Mouse (Mus musculus): ENCODE results near the gene S100a6. TPM values are rescaled to one million over a fixed set of nuclear protein-coding genes. Genes with fewer than 3 reads are reported as not detected.

The S100a6 gene
- polyA plus RNA-seq, 1 experiment from 2014 or later: 18.4 TPM

GRCm38 (mm10) chr3:90603623-90604022 is 9.1 kb upstream of the S100a6 start, which contains the start of gene S100a4:
Gene S100a4, plus strand, starts transcription at chr3:90603771.
- WGBS: 64% methylated on average over 3 of the region's 3 CpGs
- H3K27ac ChIP-seq: no peak within 1 kb of the TSS
- ATAC-seq (replicated peaks): no peak

GRCm38 (mm10) chr3:90604416-90604815 is 8.3 kb upstream of the S100a6 start:
- 0 out of 2 replicates have a peak, but pooled peaks have one; percentile 14 for ATAC-seq (replicated peaks)
- H3K36me3 ChIP-seq (replicated peaks): no peaks in the 10 kb centered on the region
- no peak overlapping the region for H3K4me3 ChIP-seq
- 64% methylated on average over 4 of the region's 4 CpGs for WGBS
- no peaks in the 10 kb centered on the region for H3K9me3 ChIP-seq
- no peak overlapping the region for H3K9ac ChIP-seq
- H3K4me2 ChIP-seq: no peak overlapping the region
- H3K27ac ChIP-seq: no peak overlapping the region
- H3K27me3 ChIP-seq (replicated peaks): no peaks in the 10 kb centered on the region
- no peaks in the 10 kb centered on the region for H3K4me1 ChIP-seq

More at GRCm38 (mm10) chr3:90603623-90604022, 9.1 kb upstream of the S100a6 start, which contains the start of gene S100a4:
- Histone ChIP-seq H3K4me1 (no peaks in the 10 kb centered on the region), H3K4me2 (no peak within 1 kb of the TSS), H3K36me3 (replicated peaks) (no peaks in the 10 kb centered on the region), H3K9ac (no peak within 1 kb of the TSS), H3K27me3 (replicated peaks) (no peaks in the 10 kb centered on the region), H3K4me3 (no peak within 1 kb of the TSS), H3K9me3 (no peaks in the 10 kb centered on the region)

GRCm38 (mm10) chr3:90605049-90605448 is 7.6 kb upstream of the S100a6 start:
- no peak for ATAC-seq (replicated peaks)
- H3K4me1 ChIP-seq: no peaks in the 10 kb centered on the region
- H3K27me3 ChIP-seq (replicated peaks): no peaks in the 10 kb centered on the region
- H3K36me3 ChIP-seq (replicated peaks): no peaks in the 10 kb centered on the region
- no peak overlapping the region for H3K9ac ChIP-seq
- H3K4me3 ChIP-seq: no peak overlapping the region
- 83% methylated on average over 3 of the region's 3 CpGs for WGBS
- H3K9me3 ChIP-seq: no peaks in the 10 kb centered on the region
- no peak overlapping the region for H3K4me2 ChIP-seq
- no peak overlapping the region for H3K27ac ChIP-seq

GRCm38 (mm10) chr3:90605736-90606135 is 6.9 kb upstream of the S100a6 start:
- no peaks in the 10 kb centered on the region for H3K9me3 ChIP-seq
- no peaks in the 10 kb centered on the region for H3K4me1 ChIP-seq
- H3K4me3 ChIP-seq: no peak overlapping the region
- H3K27me3 ChIP-seq (replicated peaks): no peaks in the 10 kb centered on the region
- no peaks in the 10 kb centered on the region for H3K36me3 ChIP-seq (replicated peaks)
- ATAC-seq (replicated peaks): no peak
- no peak overlapping the region for H3K4me2 ChIP-seq
- H3K27ac ChIP-seq: no peak overlapping the region
- H3K9ac ChIP-seq: no peak overlapping the region
- 87% methylated on average over 2 of the region's 2 CpGs for WGBS

GRCm38 (mm10) chr3:90606185-90606584 is 6.5 kb upstream of the S100a6 start:
- no peaks in the 10 kb centered on the region for H3K9me3 ChIP-seq
- H3K4me2 ChIP-seq: no peak overlapping the region
- no peaks in the 10 kb centered on the region for H3K4me1 ChIP-seq
- no peak overlapping the region for H3K9ac ChIP-seq
- no peak overlapping the region for H3K27ac ChIP-seq
- H3K36me3 ChIP-seq (replicated peaks): no peaks in the 10 kb centered on the region
- no peak overlapping the region for H3K4me3 ChIP-seq
- ATAC-seq (replicated peaks): no peak
- H3K27me3 ChIP-seq (replicated peaks): no peaks in the 10 kb centered on the region
- 90% methylated on average over 6 of the region's 6 CpGs for WGBS

- Histone ChIP-seq H3K4me2 (no peak overlapping the region), H3K9me3 (no peaks in the 10 kb centered on the region), H3K4me3 (no peak overlapping the region), H3K4me1 (no peaks in the 10 kb centered on the region), H3K36me3 (replicated peaks) (no peaks in the 10 kb centered on the region), H3K27me3 (replicated peaks) (no peaks in the 10 kb centered on the region), H3K9ac (no peak overlapping the region), H3K27ac (no peak overlapping the region)
- WGBS: 90% methylated on average over 3 of the region's 3 CpGs
- ATAC-seq (replicated peaks): no peak
Measured at GRCm38 (mm10) chr3:90607361-90607760, 5.3 kb upstream of the S100a6 start.

GRCm38 (mm10) chr3:90608223-90608622 is 4.5 kb upstream of the S100a6 start, which contains the start of gene S100a5:
Gene S100a5, plus strand, starts transcription at chr3:90608523.
- no peak for ATAC-seq (replicated peaks)
- 65% methylated on average over 3 of the region's 3 CpGs for WGBS

GRCm38 (mm10) chr3:90609102-90609501 is 3.6 kb upstream of the S100a6 start:
- no peaks in the 10 kb centered on the region for H3K9me3 ChIP-seq
- no peak for ATAC-seq (replicated peaks)
- peaks cover 4% of the 10 kb centered on the region for H3K27me3 ChIP-seq (replicated peaks)
- H3K4me2 ChIP-seq: no peak overlapping the region
- no peak overlapping the region for H3K9ac ChIP-seq
- no peak overlapping the region for H3K27ac ChIP-seq
- no peak overlapping the region for H3K4me3 ChIP-seq
- peaks cover 7% of the 10 kb centered on the region for H3K4me1 ChIP-seq
- no peaks in the 10 kb centered on the region for H3K36me3 ChIP-seq (replicated peaks)

More at GRCm38 (mm10) chr3:90608223-90608622, 4.5 kb upstream of the S100a6 start, which contains the start of gene S100a5:
- no peaks in the 10 kb centered on the region for H3K9me3 ChIP-seq
- no peak within 1 kb of the TSS for H3K4me2 ChIP-seq
- H3K36me3 ChIP-seq (replicated peaks): no peaks in the 10 kb centered on the region
- no peak within 1 kb of the TSS for H3K4me3 ChIP-seq
- peaks cover under 1% of the 10 kb centered on the region for H3K27me3 ChIP-seq (replicated peaks)
- no peak within 1 kb of the TSS for H3K27ac ChIP-seq
- peaks cover 7% of the 10 kb centered on the region for H3K4me1 ChIP-seq
- H3K9ac ChIP-seq: no peak within 1 kb of the TSS

- Histone ChIP-seq H3K9ac (no peak overlapping the region), H3K4me1 (peaks cover 7% of the 10 kb centered on the region), H3K27me3 (replicated peaks) (peaks cover 4% of the 10 kb centered on the region), H3K36me3 (replicated peaks) (no peaks in the 10 kb centered on the region), H3K4me2 (no peak overlapping the region), H3K9me3 (no peaks in the 10 kb centered on the region), H3K4me3 (no peak overlapping the region), H3K27ac (no peak overlapping the region)
- WGBS: 91% methylated on average over 3 of the region's 3 CpGs
- no peak for ATAC-seq (replicated peaks)
Measured at GRCm38 (mm10) chr3:90611494-90611893, 1.2 kb upstream of the S100a6 start.

- Histone ChIP-seq H3K4me3 (no peak overlapping the region), H3K36me3 (replicated peaks) (no peaks in the 10 kb centered on the region), H3K27ac (no peak overlapping the region), H3K4me1 (peaks cover 7% of the 10 kb centered on the region), H3K27me3 (replicated peaks) (peaks cover 4% of the 10 kb centered on the region), H3K4me2 (no peak overlapping the region), H3K9me3 (no peaks in the 10 kb centered on the region), H3K9ac (no peak overlapping the region)
- ATAC-seq (replicated peaks): no peak
- WGBS: 69% methylated on average over 4 of the region's 4 CpGs
Measured at GRCm38 (mm10) chr3:90612061-90612460, 621 bp upstream of the S100a6 start.

GRCm38 (mm10) chr3:90613461-90614147 is 922 bp downstream of the S100a6 start:
- Histone ChIP-seq H3K36me3 (replicated peaks) (no peaks in the 10 kb centered on the region), H3K4me3 (no peak overlapping the region), H3K27ac (no peak overlapping the region), H3K9ac (no peak overlapping the region), H3K9me3 (no peaks in the 10 kb centered on the region), H3K27me3 (replicated peaks) (peaks cover 4% of the 10 kb centered on the region), H3K4me1 (peaks cover 7% of the 10 kb centered on the region), H3K4me2 (peak overlapping the region; percentile 61; the same call in 1 of the 2 replicates)
- WGBS: 68% methylated on average over 7 of the region's 7 CpGs
- no peak for ATAC-seq (replicated peaks)

- H3K27ac ChIP-seq: no peak overlapping the region
- no peak overlapping the region for H3K4me2 ChIP-seq
- H3K4me3 ChIP-seq: no peak overlapping the region
- 86% methylated on average over 6 of the region's 6 CpGs for WGBS
- H3K36me3 ChIP-seq (replicated peaks): no peaks in the 10 kb centered on the region
- no peak overlapping the region for H3K9ac ChIP-seq
- H3K27me3 ChIP-seq (replicated peaks): peaks cover 4% of the 10 kb centered on the region
- peaks cover 7% of the 10 kb centered on the region for H3K4me1 ChIP-seq
- H3K9me3 ChIP-seq: no peaks in the 10 kb centered on the region
- ATAC-seq (replicated peaks): no peak
Measured at GRCm38 (mm10) chr3:90614148-90614530, 1.5 kb downstream of the S100a6 start.

Measured in midbrain, embryonic 15.5 days (tissue).